Comparison of ENCODE assay signal across 8 mouse cellular contexts in genomic region chr9:118607701-118608401, GRCm38 (mm10). TPM values are rescaled to one million over a fixed set of nuclear protein-coding genes. Genes with fewer than 3 reads are reported as not detected.
DNase-seq lines count a peak whose midpoint lies in the region; ATAC-seq and TF ChIP-seq lines count a peak whose summit lies in the region.

No protein-coding gene starts in this region.

- H3K36me3 ChIP-seq in kidney, postnatal 0 days (ENCODE audit: insufficient read depth, low read length), result no peaks in the 10 kb centered on the region
- no peaks in the 10 kb centered on the region for H3K36me3 ChIP-seq in embryonic facial prominence, embryonic 14.5 days (ENCODE audit: control insufficient read depth, insufficient read depth, low read length)
- H3K36me3 ChIP-seq in intestine, postnatal 0 days (ENCODE audit: control insufficient read depth, insufficient read depth), result no peaks in the 10 kb centered on the region
- no peaks in the 10 kb centered on the region for H3K36me3 ChIP-seq in neural tube, embryonic 11.5 days (ENCODE audit: control insufficient read depth, insufficient read depth, low read length)

- DNase-seq in kidney, postnatal 0 days (ENCODE audit: low spot score), result peak; percentile 64
- no peak for DNase-seq in kidney, postnatal 14 days
- DNase-seq in embryonic facial prominence, embryonic 14.5 days (ENCODE audit: low spot score), result no peak
- DNase-seq in neural tube, embryonic 11.5 days (ENCODE audit: low spot score), result peak; percentile 35
- DNase-seq in cerebellum, adult 11-12 months, result no peak
- no peak for DNase-seq in cerebellum, adult 11 months
- DNase-seq in left cerebral cortex, adult 8-10 months (ENCODE audit: low spot score in 2 of 2), result no peak

- peak overlapping the region; percentile 89 for H3K9ac ChIP-seq in kidney, postnatal 0 days (ENCODE audit: low read depth, low read length)
- H3K9ac ChIP-seq in embryonic facial prominence, embryonic 14.5 days (ENCODE audit: low read depth, low read length), result peak overlapping the region; percentile 92
- H3K9ac ChIP-seq in intestine, postnatal 0 days (ENCODE audit: low read depth, low read length), result no peak overlapping the region
- H3K9ac ChIP-seq in neural tube, embryonic 11.5 days (ENCODE audit: low read length), result 0 out of 2 replicates have a peak overlapping the region, but pooled peaks have one; percentile 6

- peak overlapping the region; percentile 73; the same call in 1 of the 2 replicates for H3K27ac ChIP-seq in kidney, postnatal 0 days
- H3K27ac ChIP-seq in embryonic facial prominence, embryonic 14.5 days (replicated peaks; ENCODE audit: low read depth, low read length), result no peak overlapping the region
- no peak overlapping the region for H3K27ac ChIP-seq in intestine, postnatal 0 days (ENCODE audit: low read depth, low read length)
- H3K27ac ChIP-seq in neural tube, embryonic 11.5 days (ENCODE audit: low read depth, low read length), result no peak overlapping the region

- TF ChIP-seq CTCF in kidney, postnatal 0 days (IDR thresholded peaks at IDR 0.05; ENCODE audit: low read depth), result no peak
- TF ChIP-seq CTCF in intestine, postnatal 0 days (IDR thresholded peaks at IDR 0.05; ENCODE audit: low read depth), result no peak

- peaks cover 21% of the 10 kb centered on the region; the same call in 1 of the 2 replicates for H3K4me1 ChIP-seq in kidney, postnatal 0 days (replicated peaks; ENCODE audit: insufficient read depth, low read length)
- peaks cover 28% of the 10 kb centered on the region for H3K4me1 ChIP-seq in embryonic facial prominence, embryonic 14.5 days (ENCODE audit: control insufficient read depth, insufficient read depth, low read length)
- no peaks in the 10 kb centered on the region for H3K4me1 ChIP-seq in intestine, postnatal 0 days (replicated peaks; ENCODE audit: control insufficient read depth, insufficient read depth, low read length)
- peaks cover 5% of the 10 kb centered on the region; the same call in 1 of the 2 replicates for H3K4me1 ChIP-seq in neural tube, embryonic 11.5 days (ENCODE audit: control insufficient read depth, insufficient read depth, low read length)

- no peaks in the 10 kb centered on the region for H3K27me3 ChIP-seq in kidney, postnatal 0 days (ENCODE audit: insufficient read depth, low read length)
- 0 out of 2 replicates have a peak, but pooled peaks cover 3% of the 10 kb centered on the region for H3K27me3 ChIP-seq in embryonic facial prominence, embryonic 14.5 days (replicated peaks; ENCODE audit: control insufficient read depth, insufficient read depth, low read length)
- 0 out of 2 replicates have a peak, but pooled peaks cover 3% of the 10 kb centered on the region for H3K27me3 ChIP-seq in intestine, postnatal 0 days (replicated peaks; ENCODE audit: control insufficient read depth, insufficient read depth, low read length)
- H3K27me3 ChIP-seq in neural tube, embryonic 11.5 days (ENCODE audit: control insufficient read depth, insufficient read depth, low read length), result 0 out of 2 replicates have a peak, but pooled peaks cover 8% of the 10 kb centered on the region

- no peak for ATAC-seq in kidney, postnatal 0 days (replicated peaks; ENCODE audit: low FRiP score, low read depth)
- ATAC-seq in embryonic facial prominence, embryonic 14.5 days (ENCODE audit: low read depth), result no peak
- no peak for ATAC-seq in intestine, postnatal 0 days
- ATAC-seq in neural tube, embryonic 11.5 days (ENCODE audit: insufficient read depth, low FRiP score, low TSS enrichment), result no peak

- peak overlapping the region; percentile 93 for H3K4me2 ChIP-seq in kidney, postnatal 0 days (ENCODE audit: low read length)
- peak overlapping the region; percentile 88 for H3K4me2 ChIP-seq in embryonic facial prominence, embryonic 14.5 days (ENCODE audit: low read depth, low read length)
- peak overlapping the region; percentile 85 for H3K4me2 ChIP-seq in intestine, postnatal 0 days (replicated peaks; ENCODE audit: low read depth)
- H3K4me2 ChIP-seq in neural tube, embryonic 11.5 days (ENCODE audit: low read depth), result peak overlapping the region; percentile 89

- 37% methylated on average over 16 of the region's 16 CpGs for WGBS in kidney, postnatal 0 days
- 32% methylated on average over 16 of the region's 16 CpGs for WGBS in embryonic facial prominence, embryonic 14.5 days
- WGBS in intestine, postnatal 0 days, result 55% methylated on average over 16 of the region's 16 CpGs
- WGBS in neural tube, embryonic 11.5 days, result 42% methylated on average over 16 of the region's 16 CpGs

- H3K4me3 ChIP-seq in kidney, postnatal 0 days (replicated peaks; ENCODE audit: low read depth, low read length), result peak overlapping the region; percentile 89
- H3K4me3 ChIP-seq in embryonic facial prominence, embryonic 14.5 days (ENCODE audit: low read depth, low read length), result peak overlapping the region; percentile 73
- peak overlapping the region; percentile 66 for H3K4me3 ChIP-seq in intestine, postnatal 0 days (ENCODE audit: low read depth, low read length)
- H3K4me3 ChIP-seq in neural tube, embryonic 11.5 days (ENCODE audit: low read depth, low read length), result peak overlapping the region; percentile 71

- no peaks in the 10 kb centered on the region for H3K9me3 ChIP-seq in kidney, postnatal 0 days (replicated peaks; ENCODE audit: low read length)
- no peaks in the 10 kb centered on the region for H3K9me3 ChIP-seq in embryonic facial prominence, embryonic 14.5 days (ENCODE audit: control insufficient read depth, low read length)
- H3K9me3 ChIP-seq in intestine, postnatal 0 days (ENCODE audit: control insufficient read depth), result no peaks in the 10 kb centered on the region
- H3K9me3 ChIP-seq in neural tube, embryonic 11.5 days (ENCODE audit: control insufficient read depth, low read length), result no peaks in the 10 kb centered on the region

RNA-seq across cellular contexts. Expression of gene Itga9, which starts 1.4 kb away (rescaled TPM):
- 21.4 and 23.2 TPM in 2 replicates for polyA plus RNA-seq in kidney, postnatal 0 days (2015; fragmentation: Nextera tagmentation; extraction: Ambion mirVana)
- 13.7 TPM in 2 replicates for polyA plus RNA-seq in embryonic facial prominence, embryonic 14.5 days (2014; fragmentation: Nextera tagmentation; extraction: Ambion mirVana)
- polyA plus RNA-seq in intestine, postnatal 0 days (2015; fragmentation: Nextera tagmentation; extraction: Ambion mirVana), result 5.9 and 6.2 TPM in 2 replicates
- 8.2 and 9.9 TPM in 2 replicates for polyA plus RNA-seq in neural tube, embryonic 11.5 days (2014; fragmentation: Nextera tagmentation; extraction: Ambion mirVana)
- 1 to 10 TPM; 5.6 to 6.3 (median 6.1) TPM for total RNA-seq in left cerebral cortex, adult 8-10 months (2022)

Comparison
In these comparisons a context has a peak if more than half of its experiments do, and no peak if none do; other contexts are left out.
1. DNase-seq: peak in kidney, postnatal 0 days (single experiment) and neural tube, embryonic 11.5 days (single experiment); none in kidney, postnatal 14 days (single experiment), embryonic facial prominence, embryonic 14.5 days (single experiment), cerebellum, adult 11-12 months (single experiment), cerebellum, adult 11 months (single experiment) and left cerebral cortex, adult 8-10 months (0 of 2).
2. Peak in every context shown above with its lines, with median percentiles within 50 percentile points of each other: H3K4me2 ChIP-seq and H3K4me3 ChIP-seq.